Mouse (Mus musculus): ENCODE measurements around the gene Ptrh2.

DNA sequence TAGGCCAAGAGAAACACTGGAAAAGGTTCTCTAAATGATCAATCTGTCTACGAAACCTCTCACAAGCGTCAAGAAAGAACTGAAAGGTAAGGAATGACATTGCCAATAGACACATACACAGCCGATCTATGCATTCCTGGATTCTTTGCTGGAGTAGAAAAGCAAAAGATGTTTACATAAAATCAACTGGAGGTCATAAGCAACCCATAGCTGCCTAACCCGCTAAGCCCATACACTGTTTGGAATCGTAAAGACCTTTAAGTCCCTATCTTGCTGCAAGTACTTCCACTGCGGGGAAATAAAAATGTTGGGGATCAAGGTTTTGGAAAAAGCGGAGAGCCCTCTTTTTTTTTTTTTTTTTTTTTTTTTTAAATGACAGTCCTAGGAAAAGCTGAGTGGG lies 924 bp upstream of the Ptrh2 start:
- TF ChIP-seq CTCF (IDR thresholded peaks at IDR 0.05; ENCODE audit: low read depth) = no peak
- no peak for TF ChIP-seq EP300 (IDR thresholded peaks at IDR 0.05; ENCODE audit: low read depth)
